Mouse (Mus musculus) urinary bladder, adult 18-20 months (tissue): ENCODE data around the gene Aspg.

ENCODE experiments used
- DNase-seq, 2 experiments: peaks; one replicate each; pipeline ENCODE4 v3.0.0; 2022; ENCODE audit warnings: low spot score in 2 of 2, mixed read lengths in 2 of 2

Gene Aspg

DNA sequence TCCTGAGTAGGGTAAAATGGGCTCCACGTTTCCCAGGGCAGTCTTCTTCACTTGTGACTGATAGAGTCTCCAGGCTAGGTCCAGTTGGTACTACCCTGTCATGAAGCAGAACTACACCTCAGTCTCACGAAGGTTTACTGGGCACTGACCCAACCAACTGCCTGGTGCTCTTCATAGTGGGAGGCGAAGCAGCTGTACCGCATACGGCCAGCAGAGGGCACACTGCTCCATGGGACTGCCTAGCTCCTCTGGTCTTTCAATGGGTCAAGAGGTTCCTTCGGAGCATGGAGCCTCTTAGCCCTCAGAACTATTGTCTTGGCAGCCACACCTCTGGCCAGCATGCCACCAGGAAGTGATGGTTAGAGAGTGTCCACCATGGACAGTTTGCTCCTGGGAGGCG lies 7.2 kb downstream of the Aspg start:
- DNase-seq = peak; percentile 70 to 87

DNA sequence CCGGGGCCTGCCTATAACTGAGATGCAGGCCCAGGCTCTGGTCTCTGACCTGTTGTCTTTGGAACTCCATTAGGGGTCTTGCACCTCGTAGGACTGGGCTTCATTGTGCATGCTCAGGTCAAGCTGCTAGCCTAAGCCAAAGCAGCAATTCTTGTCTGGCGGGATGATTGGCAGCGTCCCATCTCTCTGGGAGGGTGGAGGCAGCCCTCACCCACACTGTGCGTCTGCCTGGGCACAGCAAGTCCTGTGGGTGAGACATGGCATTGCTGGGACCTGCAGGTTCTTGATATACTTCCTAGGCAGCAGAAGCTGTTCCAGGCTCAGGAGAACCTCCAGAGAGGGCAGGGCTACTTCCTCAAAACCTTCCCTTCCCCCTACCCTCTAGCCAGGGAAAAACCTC lies 10.5 kb downstream of the Aspg start:
- DNase-seq = peak; percentile 46 to 48

DNA sequence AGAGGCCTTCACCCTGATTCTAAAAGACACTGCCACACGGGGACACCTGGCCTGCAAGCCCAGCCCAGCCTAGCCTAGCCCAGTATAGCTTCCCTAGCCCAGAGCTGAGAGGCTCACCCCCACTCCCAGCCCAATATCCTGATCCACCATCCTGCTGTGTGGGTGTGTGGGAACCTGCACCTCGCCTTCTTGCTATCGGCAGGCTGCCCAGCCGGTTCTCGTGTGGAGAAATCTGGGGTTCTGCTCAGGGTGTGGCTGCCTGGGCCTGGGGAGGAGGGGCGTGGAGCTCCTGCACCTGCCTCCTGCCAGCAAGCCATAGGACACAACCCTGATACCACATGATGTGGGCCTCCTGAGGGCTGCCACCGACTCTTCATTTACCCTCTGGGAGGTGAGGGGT lies 11.2 kb downstream of the Aspg start:
- peak; percentile 43 to 66 for DNase-seq

DNA sequence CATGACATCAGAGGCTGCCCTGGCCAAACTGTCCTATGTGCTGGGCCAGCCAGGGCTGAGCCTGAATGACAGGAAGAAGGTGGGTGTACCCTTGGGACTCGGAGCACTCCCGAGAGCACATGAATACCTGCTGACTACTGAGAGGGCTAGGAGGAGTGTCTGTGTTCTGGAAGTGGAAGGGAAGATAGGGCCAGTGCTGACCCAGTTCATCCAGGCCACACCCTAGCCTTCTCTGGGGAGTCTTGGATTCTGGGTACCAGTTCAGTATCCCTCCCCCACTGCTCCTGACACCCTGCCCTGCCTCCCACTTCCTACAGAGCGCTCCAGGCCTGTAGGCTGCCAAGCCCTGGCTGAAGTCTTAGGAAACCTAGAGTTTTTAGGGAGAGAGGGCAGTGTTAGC lies 14.7 kb downstream of the Aspg start:
- DNase-seq = no peak

DNA sequence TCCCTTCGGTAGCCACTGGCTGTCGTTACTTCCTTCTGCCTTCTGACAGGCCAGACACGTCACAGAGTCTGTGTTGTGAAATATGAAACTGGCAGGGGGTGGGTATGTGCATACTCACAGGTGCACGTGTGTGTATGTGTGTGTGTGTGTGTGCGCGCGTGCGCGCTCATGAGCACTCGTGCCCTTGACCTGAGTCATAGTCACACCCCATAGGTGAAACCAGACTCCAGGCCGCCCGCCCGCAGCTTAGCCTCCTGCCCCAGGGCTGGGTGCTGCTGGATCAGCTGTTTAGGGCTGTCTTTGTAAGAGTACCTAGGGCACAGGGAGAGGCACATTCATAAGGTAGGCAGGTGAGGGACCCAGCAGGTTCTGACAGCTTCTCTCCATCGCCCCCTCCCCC lies 19.4 kb downstream of the Aspg start:
- peak; percentile 71 to 82 for DNase-seq

DNA sequence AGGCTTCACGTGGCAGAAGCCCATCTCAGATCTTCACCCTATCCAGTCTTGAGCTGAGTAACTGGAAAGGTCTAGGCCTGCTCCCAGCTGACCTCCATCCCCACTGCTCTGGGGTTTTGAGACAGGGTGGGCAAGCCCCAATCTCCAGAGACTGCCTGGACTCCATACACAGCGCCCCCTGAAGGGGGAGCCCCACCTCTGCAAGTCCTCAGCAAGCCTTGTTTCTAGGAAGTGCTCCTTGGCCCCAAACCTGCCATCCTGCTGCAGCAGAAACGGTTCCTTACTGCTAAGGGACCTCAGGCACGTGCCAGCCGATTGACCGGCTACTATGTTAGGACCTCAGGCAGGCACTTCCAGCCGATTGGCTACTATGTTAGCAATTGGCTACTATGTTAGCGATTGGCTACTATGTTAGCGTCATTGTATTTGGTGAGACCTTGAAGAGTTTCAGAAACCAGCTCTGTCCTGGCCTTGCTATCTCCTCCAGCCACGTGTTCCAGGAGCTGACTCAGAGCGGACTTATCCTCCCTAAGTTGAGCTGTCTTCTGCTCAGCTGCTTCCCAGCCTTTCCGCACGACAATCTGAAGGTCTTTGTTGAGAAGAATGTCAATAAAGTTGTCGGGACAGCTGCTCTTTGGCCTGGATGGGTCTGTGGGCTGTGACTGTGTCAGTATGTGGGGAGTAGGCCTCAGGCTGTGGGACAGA lies 20.6 kb downstream of the Aspg start:
- DNase-seq = no peak

DNA sequence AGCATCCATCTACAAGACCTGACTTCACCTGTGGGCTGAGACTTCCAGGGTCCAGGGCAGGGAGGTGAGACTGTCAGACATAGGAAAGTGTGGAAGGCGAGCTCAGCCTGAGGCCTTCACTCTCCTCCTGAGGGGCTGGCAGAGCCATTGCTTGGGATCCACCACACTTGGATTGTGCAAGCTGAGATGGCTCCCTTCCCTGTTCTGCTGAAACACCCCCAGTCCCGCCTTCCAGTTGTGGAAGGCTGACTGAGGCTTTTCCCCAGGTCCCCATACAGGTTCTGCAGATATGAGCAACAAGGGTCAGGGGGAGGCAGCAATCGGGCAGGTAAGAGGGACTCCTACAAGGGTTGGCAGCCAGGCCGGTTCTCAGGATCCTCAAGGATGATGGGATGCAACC lies 22.0 kb downstream of the Aspg start:
- DNase-seq = no peak

DNA sequence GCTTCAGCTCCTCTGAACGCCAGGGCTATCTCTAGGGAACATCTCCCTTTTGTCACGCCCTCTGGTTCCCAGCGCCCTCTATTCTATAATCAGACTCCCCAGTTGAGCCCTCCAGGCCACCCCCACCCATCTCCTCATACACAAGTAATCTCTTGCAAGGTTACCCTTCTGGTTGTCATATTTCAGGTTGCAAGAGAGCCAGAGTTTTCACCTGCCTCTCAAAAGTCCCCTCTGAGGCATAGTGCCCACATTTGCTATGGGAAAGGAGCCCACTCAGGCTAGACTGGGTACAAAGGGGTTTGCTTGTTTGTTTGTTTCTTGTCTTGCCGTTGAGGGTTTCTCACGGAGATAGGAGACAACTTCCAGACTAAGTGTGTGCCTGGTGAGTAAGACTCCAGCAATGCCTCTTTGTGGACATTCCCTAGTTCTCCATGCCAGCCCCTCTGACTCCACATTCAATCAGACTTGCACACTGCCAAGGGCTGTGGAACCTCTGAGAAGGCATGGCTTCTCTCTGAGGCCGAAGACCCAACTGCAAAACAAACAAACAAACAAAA lies 22.9 kb downstream of the Aspg start:
- no peak for DNase-seq

DNA sequence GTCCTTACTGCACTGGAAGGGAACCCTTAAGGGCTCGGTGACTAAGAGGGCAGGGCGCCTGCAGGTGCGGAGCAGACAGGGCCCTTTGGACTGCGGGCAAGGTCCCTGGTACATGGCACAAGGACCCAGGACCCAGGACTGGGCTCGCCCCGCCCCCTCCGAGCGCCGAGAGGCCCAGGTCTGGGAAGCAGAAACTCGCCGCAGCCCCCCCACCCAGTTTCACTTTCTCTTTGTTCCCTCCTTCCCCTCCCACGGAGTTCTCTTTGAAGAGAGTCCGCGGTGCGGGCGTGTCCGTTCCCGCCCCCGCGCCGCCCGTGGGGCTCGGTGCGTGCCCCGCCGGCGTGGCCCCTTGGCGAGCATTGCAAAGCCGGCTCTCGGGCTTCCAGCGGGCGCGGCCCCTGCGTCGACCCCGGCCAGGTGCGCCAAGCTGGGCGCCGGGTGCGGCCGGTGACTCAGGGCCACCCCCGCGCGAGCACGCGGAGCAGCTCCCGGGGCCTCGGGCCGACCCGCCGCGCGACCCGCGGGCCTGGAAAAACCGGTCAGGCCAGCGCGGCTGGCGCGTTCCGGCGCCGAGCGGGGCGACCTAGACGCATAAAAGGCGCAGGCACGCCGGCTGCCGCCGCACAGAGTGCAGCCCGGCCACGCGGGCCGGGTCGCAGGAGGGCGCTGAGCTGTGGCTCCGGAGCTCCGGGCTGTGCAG lies 23.8 kb downstream of the Aspg start:
- DNase-seq = peak; percentile 80 to 81

DNA sequence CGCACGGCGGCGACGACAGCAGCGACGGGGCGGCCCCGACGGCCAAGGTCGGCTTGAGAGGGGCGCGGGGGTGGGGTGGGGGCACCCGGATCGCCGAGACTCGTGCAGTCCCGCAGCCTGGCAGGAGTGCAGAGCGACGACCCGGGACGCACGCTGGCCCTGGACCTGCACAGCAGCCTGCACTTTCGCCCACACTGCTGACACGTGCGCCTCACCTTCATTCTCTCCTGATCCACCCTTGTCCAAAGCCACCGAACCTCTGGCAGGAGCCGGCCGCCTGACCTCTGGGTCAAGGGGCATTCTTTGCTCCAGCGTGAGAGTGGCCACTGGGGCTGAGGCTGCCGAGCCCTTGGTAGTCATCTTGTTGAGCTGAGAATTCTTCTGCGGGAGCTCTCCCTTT lies 24.5 kb downstream of the Aspg start:
- no peak for DNase-seq

DNA sequence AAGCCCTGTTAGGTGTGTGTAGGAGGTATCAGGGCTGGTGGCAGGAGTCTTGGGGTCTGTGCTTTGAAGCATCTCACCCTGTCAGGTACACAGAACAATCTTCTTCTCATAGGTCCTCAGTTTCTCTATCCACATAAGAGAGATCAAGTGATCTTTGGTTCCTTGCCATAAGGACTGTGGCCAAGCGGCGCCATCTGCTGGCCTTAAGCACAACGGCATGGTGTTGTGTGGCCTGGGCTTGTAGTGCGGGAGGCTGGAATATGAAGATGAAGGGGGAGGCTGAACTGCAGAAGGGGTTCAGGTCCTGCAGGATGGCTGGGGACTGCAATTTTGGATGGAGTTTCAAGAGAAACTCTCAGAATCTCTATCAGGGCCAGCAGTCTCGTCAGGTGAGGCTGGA lies 33.8 kb downstream of the Aspg start:
- DNase-seq = no peak

DNA sequence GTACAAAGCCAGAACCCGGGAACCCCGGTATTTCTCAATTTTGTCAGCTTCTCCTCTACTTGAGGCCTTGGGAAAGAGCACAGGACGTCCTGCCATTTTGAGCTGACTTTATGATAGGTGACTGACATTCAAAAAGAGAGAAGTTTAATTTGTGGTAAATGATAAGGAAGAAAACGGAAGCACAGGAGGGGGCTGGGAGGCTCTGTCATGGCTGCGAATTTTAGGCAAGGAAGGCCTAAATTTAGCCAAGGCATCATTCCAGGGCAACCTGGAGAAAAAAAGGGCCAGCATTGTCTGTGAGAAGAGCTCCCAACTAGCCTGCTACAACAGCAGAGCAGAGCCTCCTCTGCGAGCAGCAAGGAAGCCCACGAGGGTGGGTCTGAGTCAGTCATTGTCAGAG lies 34.3 kb downstream of the Aspg start:
- DNase-seq = no peak

DNA sequence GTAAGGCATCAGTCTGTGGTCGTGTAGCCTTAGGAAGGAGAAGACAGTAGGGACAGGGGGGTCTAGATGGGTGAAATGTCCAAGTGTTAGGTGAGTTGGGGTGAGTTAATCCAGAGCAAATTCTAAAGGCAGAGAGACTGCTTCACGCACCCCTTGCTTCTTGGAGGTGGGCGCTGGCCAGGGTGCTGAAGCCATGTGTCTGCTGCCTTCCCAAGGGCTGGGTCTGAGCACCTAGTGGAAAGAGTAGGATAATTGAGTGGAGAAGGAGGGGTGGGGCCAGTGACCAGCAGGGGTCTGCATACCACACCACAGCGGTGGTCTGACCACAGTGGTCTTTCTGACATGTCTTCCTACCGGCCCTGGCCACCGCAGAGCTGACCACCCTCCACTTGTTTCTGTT lies 34.8 kb downstream of the Aspg start:
- no peak for DNase-seq

DNA sequence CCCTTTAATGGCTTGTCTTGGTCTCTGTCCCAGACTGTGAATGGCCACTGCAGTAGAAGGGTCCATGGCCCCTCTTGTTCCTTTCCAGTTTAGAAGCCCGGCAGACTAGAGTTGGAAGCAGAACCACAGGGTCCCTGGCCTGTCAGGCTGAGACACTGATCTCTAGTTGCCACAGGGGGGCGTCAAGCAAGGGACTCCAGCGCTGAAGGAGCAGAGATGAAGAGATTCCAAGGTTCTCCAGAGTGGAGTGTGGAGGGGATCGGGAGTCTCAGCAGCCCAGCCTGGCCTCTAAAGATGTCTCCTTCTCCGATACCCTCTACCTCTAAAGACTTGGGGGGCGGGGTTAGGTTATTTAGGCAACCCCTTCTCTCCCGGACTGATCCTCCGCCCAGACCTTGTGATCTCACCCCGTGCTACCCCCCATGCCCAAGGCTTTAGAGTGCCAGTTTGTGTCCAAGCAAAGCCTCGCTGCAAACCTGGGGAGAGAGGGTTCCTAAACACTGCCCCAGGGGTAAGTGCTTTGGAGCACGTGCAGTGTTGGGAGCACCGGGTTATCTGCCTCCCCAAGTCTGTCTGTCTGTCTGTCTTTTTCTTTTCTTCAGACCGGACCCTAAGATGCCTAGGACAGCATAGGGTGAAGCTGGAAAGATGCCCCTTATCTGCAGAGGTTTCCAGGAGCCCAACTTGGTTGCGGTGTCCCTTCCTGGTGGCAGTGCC lies 36.8 kb downstream of the Aspg start:
- no peak for DNase-seq

DNA sequence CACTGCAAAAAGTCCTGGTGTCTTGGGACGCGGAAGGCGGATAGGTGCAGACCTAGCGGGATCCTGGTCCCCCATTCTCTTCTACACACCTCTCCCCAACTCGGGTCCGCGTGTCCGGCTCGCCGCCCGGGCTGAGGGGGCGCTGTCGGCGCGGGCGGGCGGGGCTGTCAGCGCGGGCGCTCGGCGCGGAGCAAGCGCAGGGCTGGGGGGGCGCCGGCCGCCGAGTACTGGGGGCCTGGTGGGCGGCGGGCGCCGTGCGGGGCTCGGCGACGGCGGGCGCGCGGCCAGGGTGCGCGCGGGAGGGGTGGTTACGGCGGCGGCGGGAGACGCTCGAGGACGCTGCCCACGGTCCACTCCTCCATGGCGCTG lies 37.3 kb downstream of the Aspg start:
- DNase-seq = no peak

DNA sequence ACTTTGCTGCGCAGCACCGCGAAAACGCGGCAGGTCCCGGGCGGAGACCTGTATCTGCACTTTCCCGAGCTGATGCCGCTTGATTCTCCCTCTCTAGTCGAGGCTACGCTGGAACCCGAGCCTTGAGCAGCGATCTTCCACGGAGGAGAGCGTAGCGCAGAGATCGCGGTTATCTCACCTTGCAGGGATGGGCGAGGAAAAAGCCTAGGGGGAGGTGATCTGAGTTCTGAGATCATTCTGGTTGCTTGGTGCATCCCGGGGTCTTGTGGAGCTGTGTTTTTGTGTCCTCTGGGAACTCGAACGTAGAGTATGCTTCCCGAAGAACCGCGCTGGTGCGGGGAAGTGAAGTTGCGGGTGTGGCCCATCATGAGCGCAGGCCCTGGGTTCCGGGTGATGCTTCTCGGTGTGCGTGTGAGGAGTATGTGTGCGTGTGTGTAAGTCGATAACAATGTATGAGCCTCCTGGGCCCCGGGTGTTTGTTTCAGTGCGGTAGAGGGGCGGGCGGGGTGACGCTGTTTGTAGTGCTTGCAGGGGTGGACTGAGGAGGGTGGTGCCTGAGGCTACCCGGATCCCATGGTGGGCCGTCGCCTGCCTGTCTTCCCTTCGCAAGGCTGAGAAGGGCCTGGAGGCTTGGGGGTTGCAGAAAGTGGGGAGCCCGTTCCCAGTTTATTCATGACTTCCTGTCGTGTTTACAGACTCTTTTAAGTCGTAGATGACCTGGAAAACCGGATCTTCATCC lies 38.1 kb downstream of the Aspg start:
- DNase-seq = no peak

DNA sequence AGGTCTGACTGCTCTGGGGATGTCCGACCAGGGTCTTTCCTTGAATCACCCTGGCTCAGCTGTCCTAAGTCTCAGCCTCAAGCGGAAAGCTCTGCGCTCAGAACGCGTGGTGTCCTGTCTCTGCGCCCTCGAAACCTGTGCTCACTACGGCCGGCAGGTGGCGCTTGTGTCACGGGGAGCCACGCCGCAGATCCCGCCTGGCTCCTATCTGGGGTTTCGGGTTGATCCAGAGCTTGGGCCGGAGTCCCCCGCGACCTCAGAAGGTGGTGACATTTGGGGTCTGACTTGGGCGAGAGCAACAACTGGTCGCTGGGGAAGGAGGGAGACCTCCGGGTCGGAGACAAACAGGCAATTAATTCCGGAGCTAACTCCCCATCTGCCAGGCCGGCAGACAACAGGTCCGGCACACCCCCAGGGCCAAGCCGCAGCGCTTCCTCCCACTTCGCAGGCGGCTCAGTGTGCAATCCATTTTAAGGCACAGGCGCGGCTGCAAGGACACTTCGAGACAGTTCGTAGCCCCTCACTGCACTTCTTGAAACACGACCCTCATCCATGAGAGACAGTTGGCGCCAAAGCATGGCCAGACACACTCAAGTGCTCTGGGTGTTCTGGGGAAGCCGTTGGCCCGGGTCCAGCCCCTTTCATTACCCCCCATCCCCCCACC lies 38.9 kb downstream of the Aspg start:
- peak; percentile 73 to 83 for DNase-seq

DNA sequence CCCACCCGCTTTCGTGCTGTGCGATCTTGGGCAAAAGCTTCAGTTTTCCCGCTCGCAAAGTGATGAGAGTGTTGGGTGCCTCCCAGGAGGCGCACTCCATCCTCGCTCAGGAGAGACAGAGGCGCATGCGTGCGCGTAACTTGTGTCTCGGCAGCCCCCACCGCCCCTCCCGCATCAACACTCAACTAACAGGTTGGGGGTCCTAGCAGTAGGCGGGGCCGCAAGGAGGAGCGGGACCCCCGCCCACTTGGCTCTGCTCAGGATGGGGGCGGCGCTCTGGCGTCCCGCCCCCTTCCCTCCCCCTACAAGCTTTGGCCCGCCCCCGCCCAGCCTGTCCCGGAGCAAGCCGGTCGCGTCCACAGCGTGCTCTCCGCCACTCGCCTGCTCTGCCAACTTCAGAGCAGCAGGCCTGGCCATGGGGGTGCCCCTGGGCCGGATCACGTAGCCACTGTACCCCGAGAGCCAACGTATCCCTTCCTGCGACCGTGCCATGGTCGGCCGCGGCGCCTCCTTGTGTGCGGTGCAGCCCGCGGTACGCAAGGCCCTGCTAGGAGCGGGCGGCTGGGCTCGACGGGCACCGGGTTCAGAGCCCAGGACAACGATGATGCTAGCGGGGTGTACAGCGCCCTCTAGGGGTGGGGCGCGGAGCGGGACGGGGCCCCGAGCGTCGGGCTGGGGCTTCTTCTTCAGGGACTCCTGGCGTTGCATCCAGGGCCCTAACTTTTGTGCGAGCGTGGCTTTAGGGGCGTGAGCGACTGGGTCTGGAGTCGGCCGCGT lies 39.6 kb downstream of the Aspg start, which contains the start of gene Kif26a:
Kif26a (plus strand) TSS at position 334 of the 777 bp plus-strand sequence.
- peak in 1 of 2 experiments; percentile 62 for DNase-seq

DNA sequence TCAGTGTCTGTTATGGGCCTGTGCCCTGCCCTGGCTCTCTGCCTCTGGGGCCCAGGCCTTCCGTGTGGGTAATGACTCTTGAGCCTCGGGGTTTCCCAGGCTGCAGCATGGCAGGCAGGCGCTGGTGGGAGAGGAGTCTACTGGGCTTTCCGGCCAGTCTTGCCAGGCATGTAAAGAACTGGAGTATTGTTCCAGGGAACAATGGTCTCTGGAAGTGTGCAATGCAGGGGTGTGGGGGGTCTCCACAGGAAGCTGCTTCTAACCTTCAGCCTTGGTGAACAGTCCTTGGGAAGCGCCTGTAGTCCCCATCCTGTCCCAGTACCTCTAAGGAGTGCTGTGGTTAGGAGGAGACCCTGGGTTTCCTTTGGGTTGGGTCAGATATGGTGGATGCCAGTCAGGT lies 40.9 kb downstream of the Aspg start:
- DNase-seq = no peak

DNA sequence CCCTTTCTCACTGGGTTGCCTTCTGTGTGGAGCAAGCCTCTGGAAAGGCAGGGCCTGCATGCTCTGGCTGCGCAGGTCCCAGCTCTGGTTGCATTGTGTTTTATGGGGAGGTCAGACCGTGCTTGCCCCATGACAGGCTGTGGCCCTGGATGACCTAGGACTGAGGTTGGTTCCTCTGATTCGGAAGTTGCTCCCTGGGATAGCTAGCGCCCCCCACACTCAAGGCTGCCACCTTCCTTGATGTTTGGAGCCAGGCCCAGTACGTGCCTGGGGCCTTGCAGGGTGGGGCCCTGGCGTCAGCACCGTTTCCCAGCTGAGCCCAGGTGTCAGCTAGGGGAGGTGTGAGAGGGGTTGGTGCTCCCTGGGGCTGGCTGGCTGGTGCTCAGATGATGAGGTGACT lies 43.5 kb downstream of the Aspg start:
- no peak for DNase-seq
